Mouse (Mus musculus) cerebellum, adult 8-10 months (tissue): ENCODE measurements around the gene Ust.

ENCODE experiments used
- DNase-seq: peaks from one replicate; pipeline ENCODE4 v3.0.0; 2022

Ust gene

DNA sequence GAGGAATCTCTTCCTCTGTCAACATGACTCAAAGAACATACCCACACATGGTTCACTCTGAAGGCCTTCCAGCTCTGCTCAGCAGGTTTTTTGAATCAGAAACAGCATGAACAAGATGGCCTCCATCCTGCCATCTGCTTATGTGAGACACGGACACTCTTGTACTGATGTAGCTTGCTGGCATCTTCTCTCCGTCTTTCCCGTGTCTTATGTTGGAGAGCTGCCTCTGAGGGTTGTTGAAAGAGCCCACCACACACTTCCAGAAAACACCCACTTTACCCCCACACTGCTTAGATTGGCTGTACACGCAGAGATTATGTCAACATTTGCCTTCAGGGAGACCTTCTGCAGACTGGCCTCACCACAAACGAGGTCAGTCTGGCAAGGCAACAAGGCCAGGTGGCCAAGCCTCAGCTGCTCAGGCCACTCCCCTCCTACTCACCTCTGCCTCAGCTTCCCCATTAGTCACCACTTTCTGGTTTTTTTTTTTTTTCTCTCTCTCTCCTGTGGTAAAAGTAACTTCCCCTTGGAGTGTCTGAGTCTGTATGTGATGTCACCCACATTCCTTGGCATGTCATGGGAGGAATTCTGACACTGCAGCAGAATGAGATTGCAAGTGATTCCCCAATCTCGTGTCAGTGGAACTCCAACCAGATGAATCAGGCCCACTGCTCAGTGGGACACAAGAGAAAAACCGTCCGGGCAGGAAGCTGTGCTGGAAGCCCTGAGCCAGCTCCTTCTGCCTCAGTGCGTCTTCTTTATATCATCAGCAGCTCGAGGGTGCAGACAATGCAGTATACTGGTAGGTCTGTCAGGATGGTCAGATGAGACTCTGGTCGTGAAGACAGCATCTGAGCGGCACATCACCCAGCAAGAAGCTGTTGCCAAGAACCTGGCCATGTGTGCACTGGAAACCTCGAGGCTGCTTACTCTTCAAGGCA lies 19.4 kb downstream of the Ust start:
- peak; percentile 73 for DNase-seq

GRCm38 (mm10) chr10:8495543-8496141 lies 23.0 kb downstream of the Ust start:
- DNase-seq = no peak

DNA sequence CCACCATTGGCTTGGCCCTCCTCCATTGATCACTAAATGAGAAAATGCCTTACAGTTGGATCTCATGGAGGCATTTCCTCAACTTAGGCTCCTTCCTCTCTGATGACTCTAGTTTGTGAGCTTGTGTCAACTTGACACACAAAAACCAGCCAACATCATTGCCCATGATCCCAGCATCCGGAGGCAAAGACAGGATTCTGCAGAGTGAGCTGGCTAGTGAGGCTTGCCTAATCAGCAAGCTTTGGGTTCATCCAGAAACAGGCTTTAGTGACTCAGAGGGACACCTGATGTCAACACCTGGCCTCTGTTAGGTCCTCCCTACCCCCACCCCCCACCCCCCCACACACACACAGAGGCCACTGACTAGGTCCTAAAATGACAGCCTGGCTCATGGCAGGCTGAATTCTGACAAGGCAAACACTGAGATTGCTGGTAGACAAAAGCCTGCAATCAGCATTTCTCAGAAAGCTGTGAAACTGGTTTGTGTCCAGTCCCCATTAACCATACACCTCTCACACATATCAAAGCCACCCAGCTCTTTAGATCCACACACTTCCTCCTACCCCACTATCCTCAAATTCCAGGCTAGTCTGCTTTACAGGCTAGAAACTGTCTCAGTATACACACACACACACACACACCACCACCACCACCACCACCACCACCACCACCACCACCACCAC lies 26.6 kb downstream of the Ust start:
- no peak for DNase-seq

GRCm38 (mm10) chr10:8487388-8487787 lies 31.2 kb downstream of the Ust start:
- DNase-seq = no peak

DNA sequence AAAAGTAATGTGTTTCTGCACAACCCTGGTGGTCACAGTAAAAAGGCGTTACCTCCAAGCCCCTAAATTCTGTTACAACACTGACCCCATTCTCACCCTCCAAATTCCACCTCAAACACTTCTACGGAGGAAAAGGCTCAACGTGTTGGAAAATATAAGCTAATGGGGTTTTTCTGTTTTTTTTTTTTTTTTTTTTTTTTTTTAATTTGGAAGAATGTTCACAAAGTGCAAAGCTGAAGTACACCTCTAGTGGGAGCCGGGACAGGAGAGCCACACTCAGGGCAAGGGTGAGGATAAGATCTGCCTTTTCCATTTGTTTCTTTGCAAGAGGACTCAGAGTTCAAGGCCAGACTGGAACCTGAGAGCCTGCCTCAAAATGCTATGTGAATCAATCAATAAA lies 34.1 kb downstream of the Ust start:
- no peak for DNase-seq

DNA sequence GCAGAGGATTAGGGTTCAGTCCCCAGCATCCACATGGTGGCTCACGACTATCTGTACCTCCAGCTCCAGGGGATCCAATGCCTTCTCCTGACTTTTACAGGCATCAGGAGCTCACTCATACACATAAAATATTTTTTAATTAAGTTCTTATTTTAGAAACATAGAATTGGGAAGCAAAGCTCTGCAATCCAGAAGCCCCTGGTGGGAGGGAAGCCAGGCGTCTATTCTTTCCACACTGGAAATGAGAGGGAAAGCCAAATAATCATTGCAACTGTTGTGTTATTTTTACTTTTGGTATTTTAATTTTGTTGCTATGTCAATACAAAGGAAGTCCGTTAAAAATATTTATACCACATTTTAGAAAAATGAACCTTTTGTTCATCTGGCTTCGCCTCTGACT lies 35.8 kb downstream of the Ust start:
- DNase-seq = no peak

DNA sequence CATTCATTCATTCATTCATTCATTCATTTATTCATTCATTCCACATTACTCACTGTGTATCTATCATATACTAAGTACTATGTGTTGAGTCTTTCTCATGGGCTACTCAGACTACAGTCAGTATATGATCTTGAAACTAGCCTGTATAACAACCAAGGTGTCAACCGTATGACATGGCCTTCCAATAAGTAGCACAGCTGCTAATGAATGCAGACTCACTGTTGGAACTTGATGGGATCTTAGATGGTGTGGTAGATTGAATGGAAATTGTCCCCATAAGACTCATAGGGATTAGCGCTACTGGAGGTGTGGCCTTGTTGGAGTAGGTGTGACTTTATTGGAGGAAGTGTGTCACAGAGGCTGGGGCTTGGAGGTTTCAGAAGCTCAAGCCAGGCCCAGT lies 38.8 kb downstream of the Ust start:
- DNase-seq = no peak

GRCm38 (mm10) chr10:8477936-8478335 lies 40.7 kb downstream of the Ust start:
- no peak for DNase-seq

GRCm38 (mm10) chr10:8471995-8472394 lies 46.6 kb downstream of the Ust start:
- peak; percentile 55 for DNase-seq

- no peak for DNase-seq
Observed at GRCm38 (mm10) chr10:8471012-8471411, 47.6 kb downstream of the Ust start.

DNA sequence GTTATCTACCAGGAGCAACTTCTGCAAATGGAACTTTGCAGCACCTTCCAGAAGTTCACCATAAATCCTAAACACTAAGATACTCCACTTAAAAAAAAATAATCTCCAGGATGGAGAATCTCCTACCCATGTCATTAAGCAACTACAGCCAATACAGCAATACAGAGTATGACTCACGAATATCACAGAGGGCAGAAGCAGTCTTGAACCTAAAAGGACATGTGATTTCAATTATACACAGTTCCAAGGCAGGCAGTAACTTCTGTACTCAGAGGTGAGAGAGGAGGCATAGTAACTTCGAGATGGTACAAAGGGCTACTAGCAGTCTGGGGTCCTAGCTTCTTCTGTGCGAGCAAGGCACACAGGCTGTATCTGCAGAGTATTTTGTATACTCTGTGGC lies 49.1 kb downstream of the Ust start:
- DNase-seq = no peak

DNA sequence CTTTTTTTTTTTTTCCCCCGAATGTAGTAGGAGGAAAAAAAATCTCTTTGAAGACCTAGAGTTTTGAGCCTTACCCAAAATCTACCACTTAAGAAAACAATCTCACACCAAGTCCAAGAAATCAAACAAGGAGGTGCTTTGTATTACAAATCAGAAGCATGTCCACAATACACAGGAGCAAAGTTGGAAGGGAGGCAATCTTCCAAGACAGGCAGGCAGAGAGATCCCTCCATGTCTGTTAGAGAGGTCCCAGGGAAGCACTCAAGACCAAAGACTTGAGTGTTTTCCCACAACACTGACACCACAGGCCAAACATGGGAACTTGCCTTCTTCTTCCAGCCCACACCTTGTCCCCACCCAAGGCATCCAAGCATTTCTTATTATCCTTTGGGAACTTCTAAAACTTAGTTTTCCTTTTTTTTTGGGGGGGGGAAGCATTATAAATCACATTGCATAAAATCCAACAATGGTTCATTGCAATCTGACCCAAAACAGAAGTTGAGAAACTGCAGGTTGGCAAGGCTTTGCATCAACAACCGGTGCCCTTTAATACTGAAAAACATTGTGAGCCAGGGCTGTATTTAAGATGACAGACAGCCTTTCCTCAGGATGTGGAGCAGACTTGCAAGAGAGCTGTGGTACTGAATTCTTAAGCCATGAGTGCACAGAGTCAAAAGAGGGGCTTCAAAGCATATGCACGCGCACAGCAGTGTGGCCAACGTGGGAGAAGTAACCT lies 49.8 kb downstream of the Ust start:
- no peak for DNase-seq

DNA sequence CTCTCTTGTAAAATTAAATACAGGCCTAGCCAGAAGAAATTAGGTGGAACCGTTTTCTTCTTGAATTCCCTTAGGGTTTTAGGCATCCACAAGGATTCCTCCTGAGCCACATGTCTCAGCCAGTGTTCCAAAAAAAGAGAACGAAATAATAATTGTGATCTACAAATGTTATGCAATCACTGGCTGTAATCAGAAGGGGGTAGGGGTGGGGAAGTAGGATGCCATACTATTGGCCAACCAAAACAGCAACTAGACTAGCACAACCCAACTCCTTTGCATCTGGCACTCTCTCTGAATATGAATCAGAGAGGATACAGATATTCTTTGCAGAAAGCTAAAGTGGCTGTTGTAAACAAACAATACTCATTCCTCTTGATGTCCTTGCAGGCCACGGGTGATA lies 52.7 kb downstream of the Ust start:
- no peak for DNase-seq

- no peak for DNase-seq
Observed at GRCm38 (mm10) chr10:8465216-8465615, 53.4 kb downstream of the Ust start.

DNA sequence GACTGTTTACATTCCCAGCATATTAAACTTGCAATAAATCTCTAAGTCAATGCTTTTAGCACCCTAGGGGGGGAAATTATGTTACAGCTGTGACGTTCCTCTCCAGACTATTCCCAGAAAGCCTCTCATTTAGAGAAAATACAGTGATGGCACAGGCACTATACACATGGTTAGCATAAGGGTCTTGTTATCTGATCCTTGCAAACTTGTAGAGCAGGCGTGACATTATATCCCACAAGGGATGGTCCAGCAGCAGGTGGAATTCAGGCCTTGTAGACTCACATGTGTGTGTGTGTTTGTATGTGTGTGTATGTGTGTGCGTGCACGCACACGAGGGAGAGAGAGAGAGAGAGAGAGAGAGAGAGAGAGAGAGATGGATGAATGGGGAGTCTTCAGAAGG lies 57.3 kb downstream of the Ust start:
- no peak for DNase-seq

GRCm38 (mm10) chr10:8454711-8455110 lies 63.9 kb downstream of the Ust start:
- no peak for DNase-seq

GRCm38 (mm10) chr10:8447681-8448080 lies 70.9 kb downstream of the Ust start:
- no peak for DNase-seq

DNA sequence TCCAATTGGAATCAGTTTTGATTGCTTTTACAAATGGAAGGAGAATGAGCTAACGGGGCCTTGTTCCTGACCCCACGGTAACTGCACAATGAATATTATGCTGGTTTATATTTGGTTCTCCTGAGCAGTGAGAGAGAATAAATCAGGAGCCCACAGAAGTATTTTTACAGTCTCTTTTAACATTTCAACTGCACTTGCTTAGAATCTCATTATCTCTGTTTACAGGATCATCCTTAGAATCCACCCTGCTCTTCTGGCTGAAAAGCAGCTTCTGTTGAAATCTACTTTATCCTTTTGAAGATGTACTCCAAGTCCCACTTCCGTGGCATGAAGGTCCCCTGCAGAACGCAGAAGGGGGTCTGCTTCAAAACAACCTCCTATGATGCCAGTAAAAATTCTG lies 71.7 kb downstream of the Ust start:
- no peak for DNase-seq

DNA sequence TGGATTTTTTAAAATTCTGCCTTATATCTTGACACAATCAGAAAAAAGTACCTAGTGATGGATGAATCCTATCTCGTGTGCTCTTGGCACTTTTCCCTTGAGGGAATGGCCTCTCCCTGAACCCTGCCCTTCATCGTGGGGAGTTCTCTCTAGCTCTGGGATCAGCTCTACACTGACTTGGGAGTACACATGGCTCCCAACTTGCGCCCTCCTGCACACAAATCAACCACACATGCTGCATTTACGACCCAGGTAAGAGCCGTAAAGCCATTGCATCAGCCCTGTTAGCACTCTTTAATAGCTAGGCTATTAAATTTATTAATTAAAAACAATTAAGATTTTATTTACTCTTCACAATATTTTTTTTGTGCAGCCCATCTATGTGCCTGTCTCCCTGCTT lies 74.6 kb downstream of the Ust start:
- no peak for DNase-seq

DNA sequence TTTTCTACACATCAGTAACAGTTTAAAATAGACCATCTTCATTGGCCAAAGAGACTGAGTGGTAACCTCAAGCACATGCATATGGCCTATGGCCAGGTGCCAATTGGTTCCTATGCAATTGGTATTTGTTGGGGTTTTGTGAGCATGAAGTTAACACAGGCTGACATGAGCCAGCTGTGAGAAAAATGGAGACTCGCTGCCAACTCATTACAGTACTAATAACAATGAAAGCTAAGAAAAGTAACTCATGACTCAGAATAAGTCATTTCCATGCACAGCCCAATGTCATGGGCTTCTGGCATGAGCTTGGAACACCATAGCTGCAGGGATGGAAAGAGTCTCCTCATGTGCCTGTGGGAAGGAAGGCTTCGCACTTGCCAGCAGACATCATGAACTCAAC lies 86.8 kb downstream of the Ust start:
- DNase-seq = no peak

GRCm38 (mm10) chr10:8428787-8429778 lies 89.5 kb downstream of the Ust start:
- peak; percentile 74 for DNase-seq
